31 mouse cellular contexts compared by ENCODE assay signal in genomic region chr3:64038136-64038841, GRCm38 (mm10). TPM values are rescaled to one million over a fixed set of nuclear protein-coding genes. Genes with fewer than 3 reads are reported as not detected.
A peak's percentile ranks its signal among the peaks of the same experiment; 100 is the strongest.
DNase-seq lines count a peak whose midpoint lies in the region; ATAC-seq and TF ChIP-seq lines count a peak whose summit lies in the region.
"Had no signal": no experiment of that assay in that cellular context is flagged by ENCODE, and none has a peak within 500 bp of the region (broad histone marks: within the 10 kb centered on the region; RNA-seq: fewer than 3 reads in every experiment).

No protein-coding gene starts in this region.

- ATAC-seq in embryonic facial prominence, embryonic 14.5 days (ENCODE audit: low read depth) = no peak
- no peak for ATAC-seq in megakaryocyte, adult 5-6 weeks (ENCODE audit: poor library complexity, severe bottlenecking)
- ATAC-seq: inflammation-experienced regulatory T-cells, adult 6 months had no signal

- TF ChIP-seq CTCF in brain, embryonic 14.5 days (IDR thresholded peaks at IDR 0.05; ENCODE audit: borderline replicate concordance, extremely low read depth, insufficient read depth, insufficient read length) = no peak

- H3K27me3 ChIP-seq in embryonic facial prominence, embryonic 14.5 days (replicated peaks; ENCODE audit: control insufficient read depth, insufficient read depth, low read length) = no peaks in the 10 kb centered on the region
- no peaks in the 10 kb centered on the region for H3K27me3 ChIP-seq in embryonic facial prominence, embryonic 10.5 days (replicated peaks; ENCODE audit: low read depth, poor library complexity, severe bottlenecking)
- H3K27me3 ChIP-seq: embryonic facial prominence, embryonic 12.5 days; heart, embryonic 13.5 days; hindbrain, embryonic 15.5 days; midbrain, embryonic 12.5 days had no signal

- no peaks in the 10 kb centered on the region for H3K36me3 ChIP-seq in embryonic facial prominence, embryonic 14.5 days (ENCODE audit: control insufficient read depth, insufficient read depth, low read length)
- H3K36me3 ChIP-seq in embryonic facial prominence, embryonic 10.5 days (replicated peaks) = no peaks in the 10 kb centered on the region
- H3K36me3 ChIP-seq: embryonic facial prominence, embryonic 12.5 days; heart, embryonic 13.5 days; hindbrain, embryonic 15.5 days; midbrain, embryonic 12.5 days had no signal

- no peak overlapping the region for H3K27ac ChIP-seq in embryonic facial prominence, embryonic 14.5 days (replicated peaks; ENCODE audit: low read depth, low read length)
- no peak overlapping the region for H3K27ac ChIP-seq in embryonic facial prominence, embryonic 10.5 days (replicated peaks)
- H3K27ac ChIP-seq: embryonic facial prominence, embryonic 12.5 days; forebrain, embryonic 10.5 days; heart, embryonic 13.5 days; hindbrain, embryonic 15.5 days; midbrain, embryonic 12.5 days; stomach, postnatal 0 days had no signal

- no peak overlapping the region for H3K9ac ChIP-seq in embryonic facial prominence, embryonic 14.5 days (ENCODE audit: low read depth, low read length)
- H3K9ac ChIP-seq: embryonic facial prominence, embryonic 12.5 days; forebrain, postnatal 0 days; heart, embryonic 13.5 days; hindbrain, embryonic 15.5 days; lung, embryonic 14.5 days; midbrain, embryonic 12.5 days had no signal

- no peaks in the 10 kb centered on the region for H3K4me1 ChIP-seq in embryonic facial prominence, embryonic 14.5 days (ENCODE audit: control insufficient read depth, insufficient read depth, low read length)
- H3K4me1 ChIP-seq in embryonic facial prominence, embryonic 10.5 days = no peaks in the 10 kb centered on the region
- H3K4me1 ChIP-seq: embryonic facial prominence, embryonic 12.5 days; midbrain, embryonic 12.5 days had no signal

- H3K9me3 ChIP-seq in embryonic facial prominence, embryonic 14.5 days (ENCODE audit: control insufficient read depth, low read length) = no peaks in the 10 kb centered on the region
- no peaks in the 10 kb centered on the region for H3K9me3 ChIP-seq in embryonic facial prominence, embryonic 10.5 days
- H3K9me3 ChIP-seq: embryonic facial prominence, embryonic 12.5 days; hindbrain, embryonic 15.5 days; midbrain, embryonic 12.5 days had no signal

- TF ChIP-seq POLR2A in brain, embryonic 14.5 days (IDR thresholded peaks at IDR 0.05; ENCODE audit: borderline replicate concordance, extremely low read depth, insufficient read depth, insufficient read length, poor library complexity, severe bottlenecking) = no peak

- H3K4me2 ChIP-seq in embryonic facial prominence, embryonic 14.5 days (ENCODE audit: low read depth, low read length) = no peak overlapping the region
- H3K4me2 ChIP-seq: embryonic facial prominence, embryonic 12.5 days; heart, embryonic 13.5 days; hindbrain, embryonic 15.5 days; lung, embryonic 14.5 days; midbrain, embryonic 12.5 days had no signal

- 74% methylated on average over 7 of the region's 7 CpGs for WGBS in embryonic facial prominence, embryonic 14.5 days
- 84% methylated on average over 7 of the region's 7 CpGs for WGBS in embryonic facial prominence, embryonic 10.5 days

- peak; percentile 10 for DNase-seq in embryonic facial prominence, embryonic 14.5 days (ENCODE audit: low spot score)
- DNase-seq in embryonic facial prominence, embryonic 10.5 days (ENCODE audit: low spot score) = no peak
- peak; percentile 12 for DNase-seq in brain, embryonic 14.5 days (ENCODE audit: low read depth)
- DNase-seq in lung, adult 18-20 months = peak; percentile 43 to 44
- DNase-seq in lung, postnatal 25 days (ENCODE audit: low spot score) = peak; percentile 43
- DNase-seq in layer of hippocampus, adult 11-12 months (ENCODE audit: low spot score) = no peak
- DNase-seq: adrenal gland, postnatal 14 days; B cell, adult 2 months; cerebellum, adult 11-12 months; cerebellum, postnatal 14 days; forebrain, postnatal 0 days; heart, postnatal 10 days; kidney, adult 11 months; kidney, postnatal 14 days; liver; lung, embryonic 14.5 days; right cerebral cortex, adult 18-20 months; spleen, adult 18-20 months; thymus, adult 18-20 months; thymus, postnatal 25 days had no signal

- no peak overlapping the region for H3K4me3 ChIP-seq in embryonic facial prominence, embryonic 14.5 days (ENCODE audit: low read depth, low read length)
- H3K4me3 ChIP-seq in embryonic facial prominence, embryonic 10.5 days = no peak overlapping the region
- H3K4me3 ChIP-seq: embryonic facial prominence, embryonic 12.5 days; forebrain, embryonic 10.5 days; heart, embryonic 13.5 days; hindbrain, embryonic 15.5 days; midbrain, embryonic 12.5 days had no signal

RNA-seq across cellular contexts. Expression of gene Vmn2r1, which starts 43.1 kb away (rescaled TPM):
- polyA plus RNA-seq in embryonic facial prominence, embryonic 14.5 days (2014; fragmentation: Nextera tagmentation; extraction: Ambion mirVana) = 0.07 and 0.14 TPM in 2 replicates
- polyA plus RNA-seq in embryonic facial prominence, embryonic 10.5 days (2016; fragmentation: Nextera tagmentation; extraction: Ambion mirVana) = 0.03 and 0.05 TPM in 2 replicates
- polyA plus RNA-seq in brain, embryonic 14.5 days (2012; rRNA removed) = 0.49 and 0.52 TPM in 2 replicates
- total RNA-seq in megakaryocyte, adult 5-6 weeks (2015) = 0.05 TPM in 1 of 2 replicates, not detected in the other
- total RNA-seq in megakaryocyte, adult 5-6 weeks (2017) = 0.04 TPM in 1 of 2 replicates, not detected in the other
- total RNA-seq: hematopoietic stem cell, adult 5-6 weeks; monocyte, adult 5-6 weeks; neutrophil, adult 5-6 weeks had no signal
- polyA plus RNA-seq: heart, embryonic 13.5 days; inflammation-experienced regulatory T-cells, adult 6 months had no signal

Comparison
In these comparisons a context has a peak if more than half of its experiments do, and no peak if none do; other contexts are left out.
1. DNase-seq: peak in embryonic facial prominence, embryonic 14.5 days (single experiment), brain, embryonic 14.5 days (single experiment), lung, adult 18-20 months (2 of 2) and lung, postnatal 25 days (single experiment); none in embryonic facial prominence, embryonic 10.5 days (single experiment) and layer of hippocampus, adult 11-12 months (single experiment).